Mouse (Mus musculus) neural tube, embryonic 10.5 days (tissue): ENCODE results near the gene Mdga1.
"Not testable (repeated sequence)": the region's sequence is repeated elsewhere in the genome, so short reads cannot be mapped to it uniquely, and the experiment has no call there.

Experiments used
- DNase-seq: peaks from one replicate; pipeline ENCODE4 v3.0.0-alpha.2; 2017; ENCODE audit warnings: low spot score; ENCODE audit errors: extremely low spot score

Mdga1 gene

DNA sequence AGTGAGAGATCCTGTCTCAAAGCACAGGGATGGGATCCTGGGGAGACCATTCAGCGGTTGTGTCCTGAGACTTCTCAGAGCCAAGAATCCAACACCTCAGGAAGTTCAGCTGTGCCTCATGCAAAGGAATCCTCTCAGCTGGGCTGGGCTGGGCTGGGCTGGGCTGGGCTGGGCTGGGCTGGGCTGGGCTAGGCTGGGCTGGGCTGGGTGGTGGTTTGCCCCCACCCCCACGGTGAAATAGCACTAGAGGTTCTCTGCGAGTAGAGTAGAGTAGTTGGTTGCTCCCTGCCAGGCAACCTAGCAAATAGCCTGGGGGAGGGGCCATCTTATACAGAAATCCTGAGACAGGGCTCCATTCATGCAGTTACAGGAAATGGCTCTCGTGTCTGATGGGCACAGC, 156.6 kb downstream of the Mdga1 start:
- DNase-seq = no peak

DNA sequence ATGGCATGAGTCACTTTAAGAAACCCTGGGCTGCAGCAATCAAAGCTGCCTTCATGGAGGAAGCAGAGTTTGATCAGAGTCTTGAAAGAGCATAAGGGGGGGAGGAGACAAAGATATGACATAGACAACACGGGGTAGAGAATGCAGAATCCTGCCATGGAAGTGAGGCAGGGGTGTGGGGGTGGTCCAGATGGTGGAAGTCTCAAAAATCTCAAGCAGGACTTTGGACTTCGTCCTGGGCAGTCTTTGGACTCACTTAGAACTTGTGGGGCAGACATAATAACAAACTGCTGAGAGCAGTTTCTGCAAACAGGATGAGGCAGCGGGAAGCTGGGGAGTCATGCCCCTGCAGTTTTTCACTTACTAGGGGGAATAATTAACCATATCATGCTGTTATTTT, 166.3 kb downstream of the Mdga1 start:
- DNase-seq = no peak

DNA sequence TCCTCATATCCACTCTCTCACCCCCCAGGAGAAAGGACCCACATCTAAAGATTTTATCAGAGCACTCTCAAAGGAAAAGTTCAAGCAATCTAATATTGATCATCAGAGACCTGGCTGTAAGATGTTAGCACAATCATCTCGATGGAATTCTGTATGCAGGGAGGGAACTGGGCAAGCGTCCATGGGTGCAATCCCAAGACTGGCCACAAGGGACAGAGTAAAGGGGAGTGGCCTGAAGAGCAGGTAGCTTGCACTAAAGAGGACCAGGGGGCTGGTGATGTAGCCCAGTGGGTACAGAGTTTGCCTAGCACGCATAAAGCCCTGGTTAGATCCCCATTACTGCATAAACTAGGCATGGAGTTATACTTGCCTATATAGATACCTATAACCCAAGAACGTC, 168.5 kb downstream of the Mdga1 start:
- peak; percentile 72 for DNase-seq

DNA sequence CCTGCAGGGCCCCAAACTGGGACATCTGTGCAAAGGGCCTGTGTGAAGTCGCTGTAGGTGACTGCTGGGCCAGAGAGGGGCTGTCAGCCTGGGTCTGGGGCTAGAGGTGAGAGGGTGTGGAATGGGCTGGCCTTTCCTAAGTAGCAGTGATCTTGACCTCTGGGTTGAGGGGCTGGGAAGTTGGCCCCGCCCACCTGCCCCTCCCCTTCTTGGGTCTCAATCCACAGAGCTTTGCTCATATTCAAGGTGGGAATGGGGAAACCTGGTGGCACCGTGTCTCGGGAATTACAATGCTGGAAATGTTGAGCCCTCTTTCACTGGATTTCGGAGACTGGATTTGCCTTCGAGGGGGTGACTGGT, 169.8 kb downstream of the Mdga1 start:
- no peak for DNase-seq

DNA sequence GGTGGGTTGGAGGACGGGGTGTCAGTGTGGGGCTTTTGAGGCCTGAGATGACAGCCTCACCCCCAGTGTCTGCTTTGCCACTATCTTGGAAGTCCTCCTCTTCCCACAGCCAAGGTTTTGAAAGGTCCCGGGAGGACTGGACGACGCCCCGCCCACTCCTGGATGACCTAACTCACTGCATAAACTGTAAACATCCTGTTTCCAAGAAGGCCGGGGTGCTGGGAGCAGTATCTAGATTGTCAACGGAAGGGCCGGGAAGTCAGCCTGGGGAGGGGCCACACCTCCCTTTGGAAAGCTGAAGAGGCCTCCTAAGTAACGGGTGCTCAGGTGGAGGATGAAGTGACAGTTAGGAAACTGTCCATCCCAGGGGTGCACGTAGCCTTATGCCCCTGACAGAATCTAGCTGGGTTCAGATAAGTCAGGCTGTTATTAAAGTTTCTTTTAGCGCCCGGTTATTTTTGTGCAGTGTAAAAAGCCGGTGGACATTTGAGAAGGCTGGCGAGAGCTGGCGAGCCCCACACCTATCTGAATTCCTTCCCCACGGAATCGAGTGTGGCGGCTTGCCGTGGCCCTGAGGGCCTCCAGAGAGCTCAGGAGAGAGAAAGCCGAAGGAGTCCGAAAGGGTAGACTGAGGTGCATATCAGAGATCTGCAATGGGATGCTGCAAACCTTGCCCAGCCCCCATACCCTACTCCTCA, 170.3 kb downstream of the Mdga1 start:
- no peak for DNase-seq

DNA sequence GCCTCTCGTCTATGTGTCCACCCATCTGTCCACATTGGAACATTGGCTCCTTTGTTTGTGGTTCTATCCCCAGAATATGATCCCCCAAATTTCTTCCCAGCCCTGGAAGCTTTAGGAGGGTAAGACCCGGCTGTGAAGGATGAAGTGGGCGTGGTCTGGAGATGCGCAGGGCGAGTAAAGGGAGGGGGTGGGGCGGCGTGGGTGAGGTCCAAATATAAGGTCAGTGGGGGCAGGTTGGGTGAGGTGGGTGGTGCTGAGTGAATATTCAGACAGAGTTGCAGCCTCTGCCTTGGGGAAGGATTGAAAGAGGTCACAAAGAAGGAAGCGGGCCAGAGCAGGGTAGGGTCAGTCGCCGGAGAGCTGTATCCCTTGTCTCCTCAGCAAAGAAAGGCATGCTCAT, 171.7 kb downstream of the Mdga1 start:
- DNase-seq = no peak

DNA sequence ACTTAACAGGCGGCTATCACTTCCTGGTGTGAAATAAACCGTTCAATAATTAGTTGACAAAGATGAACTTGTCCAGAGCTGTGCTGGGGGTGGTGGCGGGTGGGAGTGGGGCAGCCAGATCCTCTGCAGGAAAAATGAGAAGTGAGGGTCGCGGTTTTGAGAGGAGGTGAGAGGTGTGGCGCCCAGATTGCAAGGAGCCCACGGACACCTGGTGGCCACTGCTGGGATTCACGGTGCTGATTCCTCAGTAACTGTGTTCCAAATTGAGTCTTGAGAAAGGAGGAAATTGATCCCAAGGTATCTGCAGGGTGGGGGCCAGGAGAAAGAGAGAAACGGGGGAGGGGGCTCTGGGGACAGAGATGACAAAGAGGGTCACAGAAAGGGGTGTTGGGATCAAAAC, 173.1 kb downstream of the Mdga1 start:
- no peak for DNase-seq

DNA sequence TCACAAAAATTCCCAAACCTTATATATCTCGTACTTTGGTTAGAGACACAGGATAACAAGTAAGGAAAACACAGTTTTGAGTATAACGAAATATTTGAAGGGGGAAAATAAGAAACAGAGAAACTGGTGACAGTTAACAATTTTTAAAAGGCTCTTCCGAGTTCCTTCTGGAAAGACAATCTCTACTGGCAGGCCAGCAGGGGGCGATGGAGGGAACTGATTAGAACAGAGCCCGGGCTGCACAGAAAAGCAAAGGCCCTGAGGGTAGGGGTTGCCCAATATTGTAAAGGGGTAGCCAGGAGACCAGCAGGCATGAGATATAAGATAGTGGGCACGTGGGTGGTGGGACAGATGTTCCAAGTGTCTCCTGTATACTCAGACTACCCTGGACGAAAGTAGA, 173.8 kb downstream of the Mdga1 start:
- DNase-seq = peak; percentile 80

DNA sequence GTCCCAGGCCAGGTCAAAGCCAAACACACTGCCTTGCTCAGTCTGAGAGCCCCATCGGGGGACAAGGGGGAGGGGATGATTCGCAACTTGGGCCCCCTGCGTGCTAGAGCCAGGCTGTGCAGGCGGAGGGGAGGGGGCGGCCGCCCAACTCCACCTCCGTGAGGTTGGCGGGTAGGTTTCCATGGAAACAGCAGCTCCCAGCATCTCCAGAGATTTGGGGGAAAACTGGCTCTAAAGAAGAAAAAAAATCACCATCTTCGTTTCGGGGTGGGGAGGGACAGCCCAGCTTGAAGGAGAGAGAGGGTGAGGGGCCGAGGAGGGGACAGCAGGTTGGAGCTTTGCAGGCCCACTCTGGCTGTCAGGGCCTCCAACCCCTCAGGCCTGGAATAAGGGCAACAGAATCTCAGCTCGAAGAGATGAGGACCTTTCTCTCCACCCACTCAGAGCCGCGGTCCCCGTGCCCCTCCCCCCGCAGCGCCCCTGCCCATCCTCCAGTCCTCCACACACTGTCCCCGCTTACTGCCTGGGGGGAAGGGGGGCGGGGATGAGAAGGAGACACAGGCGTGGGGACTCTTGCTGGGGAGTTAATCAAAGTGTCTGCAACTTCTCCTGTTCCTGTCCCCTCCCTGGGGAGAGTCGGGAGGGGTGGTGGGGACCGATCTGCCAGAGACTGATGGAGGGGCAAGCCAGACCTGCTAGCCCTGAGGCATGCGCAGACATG, 174.7 kb downstream of the Mdga1 start:
- DNase-seq = peak; percentile 61

DNA sequence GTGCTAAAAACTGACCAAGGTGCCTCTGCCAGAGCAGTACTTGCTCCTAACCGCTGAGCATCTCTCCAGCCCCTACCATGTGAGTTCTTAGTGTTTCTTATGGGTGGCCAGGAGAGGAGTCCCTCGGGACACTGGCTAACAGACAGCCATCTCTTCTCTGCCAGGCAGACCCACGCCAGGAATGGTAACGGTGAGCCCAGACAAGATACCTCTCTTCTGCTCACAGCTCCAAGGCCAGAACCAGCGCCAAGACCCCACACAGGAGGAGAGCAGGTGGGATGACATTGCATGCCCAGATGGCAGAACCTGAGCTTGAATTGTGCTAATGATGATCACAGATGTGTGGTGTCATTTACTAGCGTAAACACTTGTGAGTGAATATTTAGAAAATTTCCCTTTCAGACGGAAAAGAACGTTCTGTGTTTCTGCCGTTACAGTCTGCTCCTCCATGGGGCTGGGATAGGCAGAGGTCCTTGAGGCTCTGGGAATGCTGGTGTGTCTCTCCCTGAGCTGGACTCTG, 178.3 kb downstream of the Mdga1 start:
- no peak for DNase-seq

DNA sequence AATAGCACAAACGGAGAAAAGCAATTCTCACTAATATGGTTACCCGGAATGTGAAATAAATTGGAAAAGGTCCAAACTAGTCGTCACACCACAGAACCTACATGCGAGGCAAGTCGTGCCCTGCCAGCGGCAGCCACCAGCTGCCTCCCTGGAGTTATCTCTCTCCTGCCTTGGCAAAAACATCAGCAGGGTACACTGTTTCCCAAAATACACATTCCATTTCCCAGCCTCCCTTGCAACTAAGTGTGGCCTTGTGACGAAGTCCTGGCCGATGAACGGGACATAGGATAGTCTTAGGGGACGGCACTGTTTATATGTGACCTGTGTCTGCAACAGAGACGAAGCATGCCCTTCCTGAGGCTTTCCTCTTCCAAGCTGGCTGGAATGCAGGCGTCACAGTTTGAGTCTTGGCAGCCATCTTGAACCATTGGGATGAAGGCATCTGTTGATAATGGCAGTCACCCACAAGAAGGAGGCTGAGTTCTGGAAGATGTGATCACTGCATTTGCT, 179.6 kb downstream of the Mdga1 start:
- no peak for DNase-seq

DNA sequence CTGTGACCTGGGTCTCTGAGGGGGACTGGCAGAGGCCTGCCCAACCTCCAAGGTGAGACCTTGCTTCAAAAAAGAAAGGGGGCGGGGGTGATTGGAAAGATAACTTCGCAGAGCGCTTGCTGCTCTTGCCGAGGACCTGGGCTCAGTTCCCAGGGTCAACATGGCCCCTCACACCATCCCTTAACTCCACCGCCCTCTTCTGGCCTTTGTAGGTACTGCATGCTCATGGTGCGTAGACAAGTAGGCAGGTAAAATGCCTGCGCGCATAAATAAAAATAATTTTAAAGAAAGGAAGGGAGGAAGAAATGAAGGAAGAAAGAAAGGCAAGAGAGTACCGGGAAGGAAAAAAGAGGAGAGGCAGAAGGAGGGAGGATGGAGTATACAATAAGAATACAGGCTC, 180.2 kb downstream of the Mdga1 start:
- DNase-seq = no peak

DNA sequence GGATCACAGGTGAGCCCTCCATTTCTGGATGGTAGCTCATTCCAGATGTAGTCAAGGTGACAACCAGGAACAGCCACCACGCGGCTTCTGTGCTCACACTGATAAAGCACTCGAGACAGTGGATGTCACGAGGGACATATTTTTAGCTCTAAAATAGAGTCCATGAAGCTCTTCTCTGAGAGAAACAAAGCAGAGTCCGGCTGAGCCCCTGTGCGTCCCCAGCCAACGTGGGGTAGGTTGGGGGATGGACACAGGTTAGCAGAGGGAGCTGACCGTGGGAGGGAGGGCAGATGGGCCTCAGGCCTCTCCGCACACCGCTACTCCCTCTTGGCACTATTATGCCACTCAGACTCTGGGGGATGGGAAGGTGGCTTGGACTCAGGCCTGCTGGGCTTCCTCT, 181.3 kb downstream of the Mdga1 start:
- DNase-seq = no peak

DNA sequence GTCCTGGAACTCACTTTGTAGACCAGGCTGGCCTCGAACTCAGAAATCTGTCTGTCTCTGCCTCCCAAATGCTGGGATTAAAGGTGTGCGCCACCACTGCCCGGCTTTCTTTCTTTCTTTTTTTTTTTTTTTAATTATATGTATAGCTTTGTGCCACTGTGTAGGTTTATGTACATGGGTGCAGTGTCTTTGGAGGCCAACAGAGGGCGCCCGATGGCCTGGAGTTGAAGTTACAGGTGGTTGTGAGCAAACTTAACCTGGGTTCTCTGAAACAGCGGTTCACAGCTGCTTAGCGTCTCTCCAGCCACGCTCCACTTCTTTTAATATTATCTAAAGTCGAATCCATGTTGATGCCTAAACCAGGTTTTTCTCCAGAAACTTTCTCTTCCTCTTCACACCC, 185.1 kb downstream of the Mdga1 start:
- no peak for DNase-seq

DNA sequence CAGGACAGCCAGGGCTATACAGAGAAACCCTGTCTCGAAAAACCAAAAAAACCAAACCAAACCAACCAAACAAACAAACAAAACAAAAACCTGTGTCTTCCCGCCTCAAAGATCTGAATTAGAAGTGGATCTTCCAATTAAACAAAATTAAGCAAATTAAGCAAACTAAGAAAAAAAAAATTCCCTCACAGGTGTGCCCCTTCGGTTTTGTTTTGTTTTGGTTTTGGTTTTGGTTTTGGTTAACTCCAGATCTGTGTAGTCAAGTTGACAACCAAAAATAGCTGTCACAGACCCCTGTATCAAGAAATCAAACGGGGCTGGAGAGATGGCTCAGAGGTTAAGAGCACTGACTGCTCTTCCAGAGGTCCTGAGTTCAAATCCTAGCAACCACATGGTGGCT, 188.4 kb downstream of the Mdga1 start:
- not testable (repeated sequence) for DNase-seq

DNA sequence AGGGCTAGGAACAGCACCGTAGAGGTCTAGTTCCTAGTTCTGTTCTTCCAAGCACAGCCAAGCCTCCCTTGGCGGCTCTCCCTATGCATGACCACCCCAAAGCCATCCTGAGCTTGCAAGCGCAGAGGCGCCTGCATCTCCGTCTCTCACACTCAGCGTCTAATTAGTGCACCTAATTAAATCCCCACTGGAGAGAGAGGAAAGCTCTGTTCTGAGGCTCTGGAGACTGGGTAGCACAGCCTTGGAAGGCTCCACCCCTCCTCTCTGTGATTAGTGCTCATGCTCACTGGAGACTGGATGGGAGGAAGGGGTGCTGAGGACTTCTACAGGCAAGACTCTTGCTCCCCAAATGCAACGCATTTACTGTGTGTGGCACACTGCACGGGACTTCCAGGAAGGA, 191.9 kb downstream of the Mdga1 start:
- DNase-seq = no peak
